Mouse (Mus musculus): ENCODE measurements around the gene Hoxc4. TPM values are rescaled to one million over a fixed set of nuclear protein-coding genes. Genes with fewer than 3 reads are reported as not detected.

Gene Hoxc4
- 7.9 and 10.2 TPM in 2 replicates for polyA plus RNA-seq (2015; fragmentation: Nextera tagmentation; extraction: Ambion mirVana)

GRCm38 (mm10) chr15:103018636-103019035 is at the start of gene Hoxc4:
Gene Hoxc4, plus strand, starts transcription at chr15:103018934.
- 0 out of 2 replicates have a peak within 1 kb of the TSS, but pooled peaks have one; percentile 4 for H3K4me3 ChIP-seq (replicated peaks)
- H3K4me1 ChIP-seq: peaks cover 95% of the 10 kb centered on the region
- H3K4me2 ChIP-seq: peak within 1 kb of the TSS; percentile 36
- peak; percentile 46 for ATAC-seq (replicated peaks; ENCODE audit: low FRiP score)
- peak within 1 kb of the TSS; percentile 56 for H3K27ac ChIP-seq
- no peak within 1 kb of the TSS for H3K9ac ChIP-seq
- H3K27me3 ChIP-seq: peaks cover 86% of the 10 kb centered on the region
- no peaks in the 10 kb centered on the region for H3K36me3 ChIP-seq
- H3K9me3 ChIP-seq (replicated peaks): no peaks in the 10 kb centered on the region
- 26% methylated on average over 9 of the region's 9 CpGs for WGBS

GRCm38 (mm10) chr15:102969296-102969695 is 49.4 kb upstream of the Hoxc4 start:
- Histone ChIP-seq H3K27ac (peak overlapping the region; percentile 61), H3K9ac (peak overlapping the region; percentile 54), H3K36me3 (no peaks in the 10 kb centered on the region), H3K27me3 (peaks cover 77% of the 10 kb centered on the region), H3K9me3 (replicated peaks) (no peaks in the 10 kb centered on the region), H3K4me3 (replicated peaks) (peak overlapping the region; percentile 65), H3K4me2 (peak overlapping the region; percentile 77), H3K4me1 (peaks cover 67% of the 10 kb centered on the region)
- ATAC-seq (replicated peaks; ENCODE audit: low FRiP score): no peak
- 35% methylated on average over 1 of the region's 1 CpGs for WGBS

- ATAC-seq (replicated peaks; ENCODE audit: low FRiP score): no peak
- no peaks in the 10 kb centered on the region for H3K9me3 ChIP-seq (replicated peaks)
- H3K9ac ChIP-seq: peak overlapping the region; percentile 50
- peak overlapping the region; percentile 65 for H3K4me3 ChIP-seq (replicated peaks)
- peak overlapping the region; percentile 77 for H3K4me2 ChIP-seq
- peaks cover 78% of the 10 kb centered on the region for H3K27me3 ChIP-seq
- H3K36me3 ChIP-seq: no peaks in the 10 kb centered on the region
- peaks cover 66% of the 10 kb centered on the region for H3K4me1 ChIP-seq
- WGBS: under 1% methylated on average over 12 of the region's 12 CpGs
- peak overlapping the region; percentile 86 for H3K27ac ChIP-seq
Measured at GRCm38 (mm10) chr15:102970740-102971139, 48.0 kb upstream of the Hoxc4 start.

GRCm38 (mm10) chr15:102972254-102972653 is 46.5 kb upstream of the Hoxc4 start:
- Histone ChIP-seq H3K36me3 (no peaks in the 10 kb centered on the region), H3K4me3 (replicated peaks) (peak overlapping the region; percentile 65), H3K4me2 (peak overlapping the region; percentile 77), H3K9me3 (replicated peaks) (no peaks in the 10 kb centered on the region), H3K4me1 (peaks cover 68% of the 10 kb centered on the region), H3K9ac (peak overlapping the region; percentile 50), H3K27me3 (peaks cover 74% of the 10 kb centered on the region), H3K27ac (peak overlapping the region; percentile 86)
- 2% methylated on average over 21 of the region's 21 CpGs for WGBS
- no peak for ATAC-seq (replicated peaks; ENCODE audit: low FRiP score)

- Histone ChIP-seq H3K27me3 (peaks cover 73% of the 10 kb centered on the region), H3K4me1 (peaks cover 72% of the 10 kb centered on the region), H3K4me3 (replicated peaks) (peak overlapping the region; percentile 65), H3K4me2 (peak overlapping the region; percentile 77), H3K36me3 (no peaks in the 10 kb centered on the region), H3K9ac (peak overlapping the region; percentile 50), H3K9me3 (replicated peaks) (no peaks in the 10 kb centered on the region), H3K27ac (peak overlapping the region; percentile 86)
- 3% methylated on average over 6 of the region's 6 CpGs for WGBS
- no peak for ATAC-seq (replicated peaks; ENCODE audit: low FRiP score)
Measured at GRCm38 (mm10) chr15:102972753-102973152, 46.0 kb upstream of the Hoxc4 start.

- peaks cover 81% of the 10 kb centered on the region for H3K27me3 ChIP-seq
- H3K9me3 ChIP-seq (replicated peaks): no peaks in the 10 kb centered on the region
- H3K9ac ChIP-seq: peak overlapping the region; percentile 75
- peaks cover 84% of the 10 kb centered on the region for H3K4me1 ChIP-seq
- H3K27ac ChIP-seq: peak overlapping the region; percentile 96
- ATAC-seq (replicated peaks; ENCODE audit: low FRiP score): no peak
- H3K4me2 ChIP-seq: peak overlapping the region; percentile 77
- peak overlapping the region; percentile 65 for H3K4me3 ChIP-seq (replicated peaks)
- WGBS: 11% methylated on average over 7 of the region's 7 CpGs
- no peaks in the 10 kb centered on the region for H3K36me3 ChIP-seq
Measured at GRCm38 (mm10) chr15:102975034-102975433, 43.7 kb upstream of the Hoxc4 start.

GRCm38 (mm10) chr15:102975688-102976111 is 43.0 kb upstream of the Hoxc4 start:
- H3K9me3 ChIP-seq (replicated peaks): no peaks in the 10 kb centered on the region
- peak overlapping the region; percentile 96 for H3K27ac ChIP-seq
- no peaks in the 10 kb centered on the region for H3K36me3 ChIP-seq
- under 1% methylated on average over 21 of the region's 21 CpGs for WGBS
- peak overlapping the region; percentile 75 for H3K9ac ChIP-seq
- H3K27me3 ChIP-seq: peaks cover 85% of the 10 kb centered on the region
- peak overlapping the region; percentile 77 for H3K4me2 ChIP-seq
- peak overlapping the region; percentile 65 for H3K4me3 ChIP-seq (replicated peaks)
- no peak for ATAC-seq (replicated peaks; ENCODE audit: low FRiP score)
- peaks cover 83% of the 10 kb centered on the region for H3K4me1 ChIP-seq

GRCm38 (mm10) chr15:102976171-102976570 is 42.6 kb upstream of the Hoxc4 start, which contains the start of gene Hoxc9:
Gene Hoxc9, plus strand, starts transcription at chr15:102976439.
- Histone ChIP-seq H3K27me3 (peaks cover 80% of the 10 kb centered on the region), H3K4me3 (replicated peaks) (peak within 1 kb of the TSS; percentile 65), H3K4me1 (peaks cover 82% of the 10 kb centered on the region), H3K36me3 (no peaks in the 10 kb centered on the region), H3K4me2 (peak within 1 kb of the TSS; percentile 77), H3K9ac (peak within 1 kb of the TSS; percentile 75), H3K9me3 (replicated peaks) (no peaks in the 10 kb centered on the region), H3K27ac (peak within 1 kb of the TSS; percentile 96)
- no peak for ATAC-seq (replicated peaks; ENCODE audit: low FRiP score)
- under 1% methylated on average over 16 of the region's 20 CpGs for WGBS

- Histone ChIP-seq H3K4me2 (peak overlapping the region; percentile 77), H3K4me3 (replicated peaks) (peak overlapping the region; percentile 65), H3K27me3 (peaks cover 75% of the 10 kb centered on the region), H3K27ac (peak overlapping the region; percentile 96), H3K9ac (peak overlapping the region; percentile 75), H3K4me1 (peaks cover 75% of the 10 kb centered on the region), H3K36me3 (no peaks in the 10 kb centered on the region), H3K9me3 (replicated peaks) (no peaks in the 10 kb centered on the region)
- under 1% methylated on average over 37 of the region's 37 CpGs for WGBS
- ATAC-seq (replicated peaks; ENCODE audit: low FRiP score): 0 out of 2 replicates have a peak, but pooled peaks have one; percentile 3
Measured at GRCm38 (mm10) chr15:102976631-102977422, 41.9 kb upstream of the Hoxc4 start.

- H3K9me3 ChIP-seq (replicated peaks): no peaks in the 10 kb centered on the region
- no peaks in the 10 kb centered on the region for H3K36me3 ChIP-seq
- H3K4me2 ChIP-seq: peak overlapping the region; percentile 77
- ATAC-seq (replicated peaks; ENCODE audit: low FRiP score): 0 out of 2 replicates have a peak, but pooled peaks have one; percentile 1
- H3K27ac ChIP-seq: peak overlapping the region; percentile 96
- H3K4me3 ChIP-seq (replicated peaks): peak overlapping the region; percentile 65
- H3K27me3 ChIP-seq: peaks cover 74% of the 10 kb centered on the region
- WGBS: 2% methylated on average over 15 of the region's 16 CpGs
- H3K9ac ChIP-seq: peak overlapping the region; percentile 75
- peaks cover 68% of the 10 kb centered on the region for H3K4me1 ChIP-seq
Measured at GRCm38 (mm10) chr15:102977423-102977974, 41.2 kb upstream of the Hoxc4 start.

GRCm38 (mm10) chr15:102978615-102979515 is 39.9 kb upstream of the Hoxc4 start:
- peak overlapping the region; percentile 96 for H3K27ac ChIP-seq
- WGBS: 5% methylated on average over 13 of the region's 13 CpGs
- H3K9ac ChIP-seq: peak overlapping the region; percentile 75
- peaks cover 73% of the 10 kb centered on the region for H3K27me3 ChIP-seq
- H3K9me3 ChIP-seq (replicated peaks): no peaks in the 10 kb centered on the region
- H3K4me1 ChIP-seq: peaks cover 70% of the 10 kb centered on the region
- H3K36me3 ChIP-seq: no peaks in the 10 kb centered on the region
- peak overlapping the region; percentile 77 for H3K4me2 ChIP-seq
- no peak for ATAC-seq (replicated peaks; ENCODE audit: low FRiP score)
- H3K4me3 ChIP-seq (replicated peaks): peak overlapping the region; percentile 65
